Mouse (Mus musculus) telencephalon, adult 2 months (tissue): Measurements from ENCODE around the gene Il33.
"Not testable (repeated sequence)": the region's sequence is repeated elsewhere in the genome, so short reads cannot be mapped to it uniquely, and the experiment has no call there.

ENCODE experiments used
- DNase-seq: peaks from one replicate; pipeline ENCODE4 v3.0.0-alpha.2; 2011; ENCODE audit warnings: low read depth, low spot score

Gene Il33

DNA sequence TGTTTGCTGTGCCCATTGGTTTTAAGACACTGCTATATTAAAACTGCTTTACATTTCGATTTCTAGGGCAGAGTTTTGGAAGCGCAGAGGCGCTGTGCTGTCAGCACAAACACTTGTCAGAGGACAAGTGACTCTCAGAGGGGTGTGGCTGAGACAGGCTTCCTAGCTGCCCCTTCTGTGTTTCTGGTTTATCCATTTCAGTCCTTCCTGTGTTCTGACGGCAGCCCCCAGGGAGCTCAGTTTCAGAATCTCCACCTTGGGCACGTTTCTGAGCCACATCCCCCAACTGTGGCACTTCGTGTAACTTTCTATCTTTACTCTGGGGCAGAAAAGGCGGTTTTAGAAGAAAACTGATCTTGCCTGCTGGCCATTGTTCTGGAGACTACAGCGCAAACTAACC, 12.5 kb downstream of the Il33 start:
- no peak for DNase-seq

DNA sequence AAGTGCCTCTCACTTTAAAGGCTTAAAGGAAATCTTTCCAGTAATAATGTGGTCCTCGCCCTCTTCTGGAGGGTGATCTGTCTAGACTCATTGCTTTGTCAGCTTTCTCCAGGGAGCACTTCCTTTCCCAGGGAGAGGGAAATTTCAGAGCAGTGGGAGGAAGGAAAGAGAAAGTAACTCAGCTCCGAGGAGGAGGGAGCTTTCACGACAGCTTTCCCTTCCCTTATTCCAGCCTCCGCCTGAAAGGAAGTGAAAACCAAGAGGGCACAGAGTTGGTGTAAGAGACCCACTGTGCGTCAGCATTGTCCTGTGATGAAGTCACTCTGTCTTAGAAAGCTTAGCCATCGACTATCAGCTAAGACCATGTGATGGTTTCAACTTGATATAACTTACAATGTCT, 15.3 kb downstream of the Il33 start:
- DNase-seq = no peak

DNA sequence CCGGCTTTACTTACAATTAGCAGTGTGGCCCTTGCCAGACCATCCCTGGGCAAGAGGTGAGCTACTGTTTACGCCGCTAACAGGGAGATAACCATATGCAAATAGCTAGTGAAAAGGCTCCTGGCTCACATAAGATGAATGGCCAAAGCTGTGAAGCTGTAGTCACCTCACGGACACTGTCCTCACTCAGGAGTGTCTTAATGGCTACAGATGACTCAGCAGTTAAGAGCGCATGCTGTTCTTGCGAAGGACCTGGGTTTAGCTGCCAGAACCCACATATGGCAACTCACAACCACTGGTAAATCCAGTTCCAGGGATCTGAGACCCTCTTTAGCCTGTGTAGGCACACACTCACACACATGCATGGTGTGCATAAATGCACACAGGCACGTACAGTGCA, 16.3 kb downstream of the Il33 start:
- DNase-seq = no peak

DNA sequence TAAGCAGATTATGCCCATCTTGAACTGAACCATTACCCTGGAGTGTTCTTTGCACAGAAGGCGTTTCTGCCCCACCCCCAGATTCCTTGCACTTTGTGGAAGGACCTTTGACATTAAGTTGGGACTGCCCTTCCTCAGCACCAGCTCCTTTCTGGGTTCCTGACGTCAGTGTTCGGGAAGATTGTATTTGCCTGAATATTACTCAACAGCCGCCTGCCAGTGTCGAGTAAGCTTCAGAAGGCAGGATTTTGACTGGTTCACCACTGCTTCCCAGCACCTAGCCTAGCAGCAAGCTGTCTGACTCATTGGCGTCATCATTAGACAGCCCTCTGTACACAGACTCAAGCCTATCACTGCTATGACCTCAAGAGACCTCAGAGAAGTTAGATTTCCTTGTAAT, 17.4 kb downstream of the Il33 start:
- no peak for DNase-seq

DNA sequence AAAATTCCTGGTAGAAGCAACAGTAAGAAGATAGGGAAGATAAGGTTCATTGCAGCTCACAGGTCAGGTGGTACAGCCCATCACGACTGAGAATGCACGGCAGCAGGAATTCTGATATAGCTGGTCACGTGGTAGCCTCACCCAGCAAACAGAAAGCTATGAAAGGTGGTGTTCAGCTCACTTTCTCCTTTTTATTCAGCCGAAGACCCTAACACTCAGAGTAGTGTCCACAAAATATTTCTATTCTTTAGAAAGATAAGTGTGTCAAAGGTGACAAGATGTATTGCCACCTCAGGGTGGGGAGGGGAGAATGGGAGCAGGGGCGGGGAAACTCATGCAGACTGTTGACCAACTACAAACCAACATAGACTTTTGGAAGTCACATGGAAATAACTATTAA, 19.5 kb downstream of the Il33 start:
- DNase-seq = no peak

DNA sequence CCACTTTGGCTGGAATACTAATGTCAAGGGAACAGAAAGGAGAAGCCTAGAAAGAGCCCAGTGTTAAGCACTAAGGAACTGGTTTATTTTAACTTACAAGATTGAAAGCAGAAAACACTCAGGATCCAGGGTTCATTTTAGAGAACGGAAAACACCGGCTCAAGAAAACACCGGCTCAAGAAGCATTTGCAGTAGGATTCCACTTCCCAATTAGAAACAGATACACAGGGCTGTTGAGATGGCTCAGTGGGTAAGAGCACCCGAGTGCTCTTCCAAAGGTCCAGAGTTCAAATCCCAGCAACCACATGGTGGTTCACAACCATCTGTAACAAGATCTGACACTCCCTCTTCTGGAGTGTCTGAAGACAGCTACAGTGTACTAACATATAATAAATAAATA, 20.0 kb downstream of the Il33 start:
- not testable (repeated sequence) for DNase-seq

DNA sequence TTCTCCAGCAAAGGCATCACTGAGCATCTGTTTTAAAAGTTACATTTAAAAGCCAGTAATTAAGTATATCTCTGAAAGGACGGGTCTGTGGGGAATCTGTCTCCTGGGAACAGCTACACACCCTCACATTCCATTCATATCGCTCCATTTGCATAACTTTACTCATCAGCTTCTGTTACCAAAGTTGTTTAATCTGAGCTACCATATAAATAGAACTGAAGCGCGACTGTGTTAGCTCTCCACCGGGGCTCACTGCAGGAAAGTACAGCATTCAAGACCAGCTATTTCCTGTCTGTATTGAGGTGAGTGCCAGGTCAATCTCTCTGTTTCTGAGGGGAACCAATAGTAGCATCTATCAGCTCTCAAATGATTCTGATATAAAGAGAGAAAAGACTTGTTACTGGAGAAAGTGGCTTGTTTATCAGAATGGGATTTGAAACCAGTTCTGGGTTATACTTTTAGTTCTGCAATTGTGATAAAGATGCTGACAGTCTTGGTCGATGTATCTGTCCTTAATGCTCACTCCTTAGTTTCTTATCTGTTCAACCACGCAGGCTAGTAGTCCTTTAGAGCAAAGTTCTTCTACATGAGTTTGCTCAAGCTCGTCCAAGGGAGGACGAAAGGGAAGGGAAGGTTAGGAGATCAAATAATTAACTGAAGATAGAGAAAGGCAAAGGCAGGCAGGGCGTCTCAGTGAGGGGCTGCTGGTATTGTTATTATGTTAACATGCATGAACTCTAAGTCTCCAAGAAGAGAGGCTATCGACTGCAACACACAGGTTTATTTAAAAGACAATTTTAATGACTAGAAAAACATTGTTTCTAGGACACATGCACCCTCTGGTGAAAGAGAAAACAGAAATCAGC, 20.9 kb downstream of the Il33 start:
- peak; percentile 52 for DNase-seq

DNA sequence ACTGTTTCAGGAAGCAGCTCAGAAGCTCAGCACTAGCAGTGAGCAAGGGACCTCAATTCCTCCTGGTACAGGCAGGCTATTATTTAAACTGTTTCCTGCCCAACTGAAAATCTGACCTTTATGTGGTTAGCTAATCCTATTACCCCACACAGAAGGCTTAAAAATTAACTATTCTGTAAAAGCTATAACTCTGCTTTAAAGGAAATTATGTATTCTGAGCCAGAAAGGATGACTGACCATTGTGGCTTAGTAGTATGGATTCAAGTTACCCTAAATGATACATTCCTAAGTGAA, 21.5 kb downstream of the Il33 start:
- DNase-seq = no peak

DNA sequence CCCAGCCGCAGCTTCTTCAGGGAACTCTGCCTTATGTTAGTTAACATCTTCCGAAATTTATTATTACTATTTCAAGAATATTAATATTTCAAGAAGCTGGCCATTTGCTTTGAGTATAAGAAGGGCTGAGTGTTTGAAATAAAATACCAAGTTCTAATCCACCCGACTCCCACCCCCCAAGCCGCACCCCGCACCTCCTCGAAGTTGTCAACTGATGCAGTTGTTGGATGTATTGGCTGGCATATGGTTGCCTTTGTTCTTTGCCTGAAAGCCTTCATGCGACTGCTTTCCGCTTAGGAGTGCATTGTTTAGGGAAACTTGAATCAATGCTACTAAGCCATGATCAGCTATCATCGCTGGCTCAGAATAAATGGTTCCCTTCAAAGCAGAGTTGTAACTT, 22.1 kb downstream of the Il33 start:
- DNase-seq = no peak

DNA sequence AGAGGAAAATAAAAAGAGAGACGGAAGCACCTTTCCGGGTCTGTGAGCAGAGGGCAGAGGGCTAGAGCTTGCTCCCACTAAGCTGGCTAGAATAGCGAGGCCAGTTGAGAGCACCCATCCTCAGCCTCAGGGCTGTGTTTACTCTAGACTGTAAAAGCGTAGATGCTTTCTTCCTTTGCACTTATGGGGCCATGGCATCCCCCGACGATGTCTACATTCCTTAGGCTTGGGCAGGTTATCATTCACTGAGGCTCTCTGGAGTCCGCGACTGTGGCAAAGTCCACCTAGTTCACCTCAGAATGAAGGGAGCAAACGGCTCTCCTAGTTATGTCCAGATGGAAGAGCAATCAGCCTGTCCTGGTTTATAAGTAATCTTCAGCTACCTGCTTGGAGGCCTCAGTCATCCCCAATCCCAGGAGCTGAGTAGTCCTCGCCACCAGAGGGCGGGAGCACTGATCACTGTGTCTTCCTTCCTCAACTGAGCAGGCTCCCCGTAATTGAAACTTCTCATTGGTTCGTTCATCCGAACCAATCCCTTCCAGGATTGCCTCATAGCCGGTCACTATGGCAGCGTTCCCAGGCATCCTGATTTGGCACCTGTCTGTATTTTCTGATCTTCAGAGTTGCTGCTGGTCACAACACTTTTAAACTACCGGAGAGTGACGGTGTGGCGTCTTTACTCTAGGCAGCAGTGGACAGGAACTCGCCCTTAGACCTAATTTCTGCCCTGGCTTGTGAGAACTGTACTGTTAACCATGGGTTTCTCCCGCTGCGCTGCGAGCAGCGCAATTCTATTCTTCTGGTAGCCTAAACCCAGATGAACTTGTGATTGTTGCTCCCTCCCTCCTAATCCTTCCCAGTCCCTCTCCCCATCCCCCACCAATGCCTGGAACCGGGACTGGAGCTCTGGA, 23.2 kb downstream of the Il33 start:
- DNase-seq = peak; percentile 64

DNA sequence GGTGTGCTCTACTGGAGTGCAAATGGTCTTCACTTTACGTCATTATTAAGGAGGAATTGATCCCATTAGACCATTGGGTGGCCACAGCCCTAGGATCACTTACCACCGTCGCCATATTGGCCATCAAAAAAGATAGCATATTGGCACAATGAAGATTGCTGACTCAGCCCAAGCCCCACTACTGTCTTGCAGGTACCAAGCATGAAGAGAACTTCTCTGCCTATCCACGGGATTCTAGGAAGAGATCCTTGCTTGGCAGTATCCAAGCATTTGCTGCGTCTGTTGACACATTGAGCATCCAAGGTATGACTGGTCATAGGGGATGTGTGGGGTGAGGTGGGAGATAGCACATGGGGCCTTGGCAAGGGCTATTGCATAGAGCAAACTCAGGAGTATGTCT, 27.6 kb downstream of the Il33 start:
- DNase-seq = no peak

DNA sequence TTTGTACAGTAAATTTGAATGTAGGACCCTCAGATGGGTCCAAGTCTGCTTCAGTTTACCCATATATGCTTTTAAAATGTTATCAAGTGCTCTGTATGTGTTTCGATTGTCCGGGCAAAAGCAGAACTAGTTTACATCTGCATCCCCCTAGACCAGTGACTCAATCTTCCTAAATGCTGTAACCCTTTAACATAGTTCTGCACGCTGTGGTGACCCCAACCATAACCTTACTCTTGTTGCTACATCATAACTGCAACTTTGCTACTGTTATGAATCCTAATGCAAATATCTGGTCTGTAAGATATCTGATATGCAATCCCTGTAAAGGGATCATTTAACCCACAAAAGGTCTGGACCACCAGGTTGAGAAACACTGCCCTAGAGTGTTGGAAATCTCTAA, 28.9 kb downstream of the Il33 start:
- DNase-seq = no peak

DNA sequence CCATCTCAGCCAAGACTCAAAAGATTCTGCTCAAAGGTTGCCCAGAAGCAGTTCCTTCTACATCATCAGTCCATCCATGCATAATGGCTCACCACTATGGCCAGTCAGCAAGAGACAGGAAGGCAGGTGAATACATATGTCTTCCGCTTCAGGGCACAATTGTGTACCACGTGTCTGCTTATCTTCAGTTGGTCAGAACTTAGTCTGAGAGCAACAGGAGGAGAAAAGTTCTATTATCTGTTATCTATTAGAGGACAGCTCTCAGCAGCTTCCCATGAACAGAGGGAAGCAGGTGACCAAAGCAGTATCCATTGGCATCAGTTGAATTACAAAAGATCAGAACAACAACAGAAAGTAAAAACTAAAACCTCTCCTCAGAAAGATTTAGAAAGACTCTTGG, 30.5 kb downstream of the Il33 start:
- no peak for DNase-seq

DNA sequence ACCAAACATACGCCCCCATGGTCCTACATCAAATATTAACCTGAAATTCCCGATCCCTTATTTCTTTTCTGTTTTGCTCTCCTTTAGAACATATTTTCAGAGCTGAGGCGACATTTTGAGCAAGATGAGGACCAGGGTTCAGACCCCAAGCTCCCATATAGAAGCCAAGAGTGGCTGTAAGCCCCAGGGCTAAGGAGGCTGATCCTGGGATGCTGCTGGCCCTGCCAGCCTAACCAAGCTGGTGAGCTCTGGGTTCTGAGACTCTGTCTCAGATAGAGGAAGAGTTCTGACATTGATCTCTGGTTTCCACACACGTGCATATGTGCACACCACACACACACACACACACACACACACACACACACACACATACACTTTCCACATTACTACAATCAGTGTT, 36.0 kb downstream of the Il33 start:
- no peak for DNase-seq

DNA sequence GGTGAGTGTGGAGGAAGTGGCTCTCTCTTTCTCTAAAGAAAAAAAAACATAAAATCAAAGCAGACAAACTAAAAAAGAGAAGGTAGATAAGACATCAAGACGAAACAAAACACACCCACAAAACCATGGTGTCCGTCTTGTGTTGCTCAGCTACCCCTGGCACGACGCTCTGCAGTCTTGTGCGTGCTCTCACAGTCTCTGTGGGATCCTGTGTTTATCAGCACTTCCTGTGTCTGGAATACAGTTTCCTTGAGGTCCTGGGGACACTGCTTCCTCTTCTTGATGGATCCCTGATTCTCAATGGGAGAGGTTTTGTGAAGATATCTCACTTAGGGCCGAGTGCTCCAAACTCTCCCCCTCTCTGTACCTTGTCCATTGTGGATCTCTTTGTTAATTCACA, 36.9 kb downstream of the Il33 start:
- no peak for DNase-seq

DNA sequence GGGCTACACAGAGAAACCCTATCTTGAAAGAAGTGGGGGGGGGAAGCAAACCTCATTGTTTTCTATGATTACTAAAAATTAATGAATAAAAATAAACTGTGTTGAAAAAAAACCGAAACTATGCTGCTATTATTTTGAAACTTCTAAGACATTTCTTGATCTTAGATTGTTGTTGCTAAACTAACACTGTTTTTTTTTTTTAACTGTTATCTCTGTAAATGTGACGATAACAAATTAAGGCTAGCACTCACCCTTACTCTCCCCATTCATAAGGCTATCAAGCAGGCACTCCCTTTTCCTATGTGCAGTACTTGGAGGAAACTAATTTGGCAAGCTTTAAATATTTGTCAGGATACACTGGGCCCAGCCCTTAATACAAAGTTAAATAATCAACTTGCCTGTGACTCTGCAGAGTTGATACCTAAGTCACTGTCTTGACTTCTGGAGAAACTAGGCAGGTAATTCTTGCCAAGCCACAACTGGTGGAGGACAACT, 38.7 kb downstream of the Il33 start:
- DNase-seq = no peak

DNA sequence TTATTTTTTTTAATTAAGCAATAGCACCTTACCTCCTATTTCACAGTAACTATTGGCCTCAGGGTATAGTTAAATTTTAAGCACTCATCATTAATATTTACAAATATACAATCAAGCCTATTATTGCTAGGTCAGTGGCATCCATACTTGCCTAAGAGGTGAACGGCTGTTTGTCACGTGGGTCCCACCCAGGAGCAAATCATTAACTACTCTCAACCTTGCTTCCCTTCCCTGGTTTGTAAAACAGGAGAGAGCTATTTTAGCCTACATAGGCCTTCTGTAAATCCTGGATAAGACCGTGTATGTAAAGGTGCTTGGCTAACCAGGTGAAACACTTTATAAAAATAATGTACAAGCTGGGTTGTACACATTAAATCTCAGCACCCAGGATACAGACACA, 43.0 kb downstream of the Il33 start:
- no peak for DNase-seq

DNA sequence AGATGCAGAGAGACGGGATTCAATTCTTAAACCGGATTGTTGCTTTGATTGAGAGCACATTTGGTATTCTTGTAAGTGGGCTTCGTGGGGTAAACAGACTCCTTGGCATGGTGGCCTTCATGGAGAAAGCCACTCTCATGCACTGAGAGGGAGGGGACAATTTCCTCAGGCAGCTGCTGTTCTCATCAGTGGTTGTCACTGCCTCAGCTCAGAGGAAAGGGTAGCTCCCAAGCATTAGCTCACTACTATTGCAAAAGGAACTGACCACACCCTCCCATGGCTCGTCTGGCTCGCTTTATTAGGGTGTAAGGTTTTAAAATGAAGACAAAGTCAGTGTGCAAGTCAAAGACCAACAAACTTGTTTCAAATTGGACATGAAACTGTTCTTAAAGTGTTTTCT, 48.5 kb downstream of the Il33 start:
- no peak for DNase-seq

DNA sequence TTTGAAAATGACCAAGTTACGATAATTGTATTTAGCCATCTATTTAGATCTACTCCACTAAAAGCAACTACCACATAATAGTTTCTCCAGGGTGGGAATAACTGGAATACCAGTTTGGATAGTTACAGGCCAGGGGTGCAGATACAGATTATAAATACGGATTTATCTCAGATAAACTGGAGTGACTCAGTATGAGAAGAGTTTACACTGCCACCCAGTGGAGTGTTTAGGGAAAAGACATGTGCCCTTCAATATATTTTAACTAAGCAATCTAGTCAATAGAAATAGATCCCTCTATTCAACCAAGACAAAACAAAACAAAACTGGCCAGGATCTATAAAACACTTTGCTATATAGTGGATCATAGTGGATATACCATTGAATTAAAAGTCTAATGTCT, 53.9 kb downstream of the Il33 start:
- DNase-seq = peak; percentile 43

DNA sequence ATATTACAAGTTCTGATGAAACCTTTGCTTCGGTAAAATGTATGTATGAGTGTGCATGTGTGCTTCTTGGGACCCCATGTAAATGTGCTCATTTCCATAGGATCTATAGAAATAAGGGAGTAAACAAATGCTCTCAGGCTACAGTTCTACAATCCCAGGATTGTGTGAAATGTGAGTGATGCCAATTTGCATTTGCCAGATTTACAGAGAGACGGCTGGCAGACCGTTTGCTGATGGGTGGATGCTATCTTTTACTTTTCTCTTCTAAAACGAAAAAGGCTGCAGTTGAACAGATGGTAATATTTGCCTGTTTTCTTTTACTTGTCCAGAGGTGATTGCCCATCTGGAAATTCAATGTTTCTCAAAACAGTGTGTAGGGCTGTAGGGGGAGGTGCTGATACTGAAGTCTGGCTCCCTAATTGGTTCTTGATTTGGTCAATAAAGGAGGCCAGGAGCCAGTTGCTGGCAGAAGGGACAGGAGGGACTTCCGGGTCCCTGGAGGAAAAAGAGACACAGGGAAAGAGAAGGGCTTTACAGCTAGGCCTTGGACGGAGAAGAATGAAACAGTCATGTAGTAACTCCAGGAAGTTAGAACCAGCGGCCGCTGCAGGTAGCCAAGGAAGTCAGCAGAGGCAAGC, 54.7 kb downstream of the Il33 start:
- peak; percentile 51 for DNase-seq

DNA sequence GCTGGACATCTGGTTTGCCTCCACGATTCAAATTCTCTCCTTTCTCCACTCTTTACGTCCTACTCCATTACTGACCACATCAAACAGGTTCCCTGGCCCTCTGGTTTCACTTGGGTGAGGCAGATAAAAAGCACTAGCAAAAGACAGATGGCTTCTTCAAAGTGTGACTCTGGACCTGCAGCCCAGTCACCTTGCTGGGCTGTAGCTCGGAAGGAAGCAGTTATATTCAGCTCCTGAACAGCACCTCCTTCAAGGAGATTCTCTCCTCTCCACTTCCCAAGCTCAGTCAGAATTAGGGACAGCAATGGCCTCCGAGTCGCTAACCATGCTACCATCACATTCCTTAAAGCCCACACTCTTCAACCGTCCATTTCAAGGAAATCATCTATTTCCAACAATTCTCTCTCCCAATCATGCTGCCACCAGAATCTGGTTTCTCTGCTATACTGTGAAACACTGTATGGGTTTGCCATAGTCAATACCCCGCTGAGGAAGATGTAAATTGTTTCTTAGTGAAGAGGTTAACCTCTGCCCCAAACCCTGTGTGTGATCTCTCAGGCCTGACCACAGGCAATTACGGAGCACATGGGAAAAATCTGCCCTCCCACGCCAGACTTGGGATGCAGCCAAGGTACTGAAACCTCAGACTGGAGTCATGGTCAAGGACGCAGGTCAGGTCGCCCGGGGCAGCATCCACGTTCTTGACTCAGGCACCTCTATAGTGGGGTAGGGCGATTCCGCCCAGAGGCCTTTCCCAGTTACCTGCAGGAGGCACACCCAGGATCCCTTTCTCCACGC, 59.5 kb downstream of the Il33 start:
- no peak for DNase-seq
